Mouse (Mus musculus): ENCODE data around the gene Ank. TPM values are rescaled to one million over a fixed set of nuclear protein-coding genes. Genes with fewer than 3 reads are reported as not detected.

The Ank gene
- polyA plus RNA-seq, 1 experiment from 2014 or later: 8.9 TPM

GRCm38 (mm10) chr15:27630601-27631383 lies 164.3 kb downstream of the Ank start, which contains the start of gene Otulin:
Gene Otulin, minus strand, starts transcription at chr15:27630693.
- H3K4me2 ChIP-seq: peak within 1 kb of the TSS; percentile 80
- no peaks in the 10 kb centered on the region for H3K27me3 ChIP-seq
- peaks cover 26% of the 10 kb centered on the region for H3K4me1 ChIP-seq
- peak within 1 kb of the TSS; percentile 80 for H3K27ac ChIP-seq
- H3K4me3 ChIP-seq: peak within 1 kb of the TSS; percentile 95
- peak within 1 kb of the TSS; percentile 88 for H3K9ac ChIP-seq
- H3K36me3 ChIP-seq: peaks cover 11% of the 10 kb centered on the region
- WGBS: 5% methylated on average over 56 of the region's 56 CpGs
- ATAC-seq (ENCODE audit: insufficient number of reproducible peaks, insufficient read depth, low FRiP score, low TSS enrichment, low read depth): peak; percentile 96
- H3K9me3 ChIP-seq: no peaks in the 10 kb centered on the region

- H3K9ac ChIP-seq: no peak overlapping the region
- H3K4me2 ChIP-seq: no peak overlapping the region
- H3K27ac ChIP-seq: no peak overlapping the region
- 75% methylated on average over 8 of the region's 8 CpGs for WGBS
- H3K4me1 ChIP-seq: peaks cover 14% of the 10 kb centered on the region
- no peaks in the 10 kb centered on the region for H3K27me3 ChIP-seq
- no peak for ATAC-seq (ENCODE audit: insufficient number of reproducible peaks, insufficient read depth, low FRiP score, low TSS enrichment, low read depth)
- H3K9me3 ChIP-seq: no peaks in the 10 kb centered on the region
- H3K4me3 ChIP-seq: no peak overlapping the region
- no peaks in the 10 kb centered on the region for H3K36me3 ChIP-seq
Observed at GRCm38 (mm10) chr15:27633941-27634900, 167.7 kb downstream of the Ank start.

DNA sequence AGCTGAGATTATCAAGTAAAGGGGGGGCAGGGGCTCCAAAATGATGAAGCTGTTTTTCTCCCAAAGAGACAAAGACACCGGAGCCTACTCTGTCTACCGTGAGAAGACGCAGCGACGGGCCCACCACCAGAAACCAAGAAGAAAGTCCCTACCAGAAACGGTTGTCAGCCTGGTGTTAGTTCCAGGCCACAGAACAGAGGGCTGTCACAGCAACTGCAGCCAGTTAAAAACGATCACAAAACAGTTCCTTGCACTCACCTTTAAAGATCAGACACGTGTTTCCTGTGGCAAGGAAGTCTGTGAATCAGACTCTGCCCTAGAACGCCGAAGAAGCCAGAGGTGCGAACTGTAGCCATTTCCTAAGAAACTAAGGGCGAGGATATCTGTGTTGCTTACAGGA lies 174.7 kb downstream of the Ank start:
- no peaks in the 10 kb centered on the region for H3K27me3 ChIP-seq
- ATAC-seq (ENCODE audit: insufficient number of reproducible peaks, insufficient read depth, low FRiP score, low TSS enrichment, low read depth): no peak
- no peak overlapping the region for H3K9ac ChIP-seq
- no peaks in the 10 kb centered on the region for H3K9me3 ChIP-seq
- H3K27ac ChIP-seq: no peak overlapping the region
- no peaks in the 10 kb centered on the region for H3K4me1 ChIP-seq
- H3K4me2 ChIP-seq: no peak overlapping the region
- no peak overlapping the region for H3K4me3 ChIP-seq
- 76% methylated on average over 12 of the region's 12 CpGs for WGBS
- no peaks in the 10 kb centered on the region for H3K36me3 ChIP-seq

- no peak for ATAC-seq (ENCODE audit: insufficient number of reproducible peaks, insufficient read depth, low FRiP score, low TSS enrichment, low read depth)
- Histone ChIP-seq H3K27ac (no peak overlapping the region), H3K4me3 (no peak overlapping the region), H3K27me3 (no peaks in the 10 kb centered on the region), H3K9ac (no peak overlapping the region), H3K9me3 (no peaks in the 10 kb centered on the region), H3K4me1 (no peaks in the 10 kb centered on the region), H3K36me3 (no peaks in the 10 kb centered on the region), H3K4me2 (no peak overlapping the region)
- WGBS: 88% methylated on average over 3 of the region's 3 CpGs
Observed at GRCm38 (mm10) chr15:27642895-27643294, 176.4 kb downstream of the Ank start.

Small RNA genes within 50 kb of the gene (microRNA-seq; reads per million reads assigned to microRNA genes)
- gene Mir7117: not detected

Other genes starting within 250 kb of the Ank start
- gene Otulin, start 164.0 kb downstream of the Ank start, polyA plus RNA-seq (2015; fragmentation: Nextera tagmentation; extraction: Ambion mirVana): 29.1 and 30.7 TPM in 2 replicates
- gene Otulinl, start 214.9 kb downstream of the Ank start, polyA plus RNA-seq (2015; fragmentation: Nextera tagmentation; extraction: Ambion mirVana): 19.8 and 27.0 TPM in 2 replicates